Mouse (Mus musculus) small intestine, adult 2 months (tissue): ENCODE measurements at regions not wholly inside any gene's neighbourhood (a gene's known extent, or its start where the extent isn't known, plus 50 kb on each side); places are given as distances from the start of the nearest gene placed in this dataset.

ENCODE experiments used
- CTCF ChIP-seq: fragments of 200-500 bp; IDR thresholded peaks from 2 replicates; pipeline ENCODE4 v1.5.1; 2012; ENCODE audit warnings: low read depth, mild to moderate bottlenecking, control low read depth, inconsistent platforms, low read length, moderate library complexity, mixed read lengths; ENCODE audit not compliant: insufficient replicate concordance, insufficient read length; ENCODE audit errors: extremely low read depth
- POLR2A ChIP-seq: fragments of 200-500 bp; IDR thresholded peaks from 2 replicates; pipeline ENCODE4 v1.6.1; 2012; ENCODE audit warnings: low read depth, mild to moderate bottlenecking, control low read depth, inconsistent platforms, low read length, moderate library complexity

- TF ChIP-seq CTCF (no peak), POLR2A (no peak)
Observed at GRCm38 (mm10) chr5:64662476-64662875, 140.7 kb upstream of the Klf3 start.
